Mouse (Mus musculus): ENCODE measurements at regions not wholly inside any gene's neighbourhood (a gene's known extent, or its start where the extent isn't known, plus 50 kb on each side); places are given as distances from the start of the nearest gene placed in this dataset.
A peak's percentile ranks its signal among the peaks of the same experiment; 100 is the strongest.

GRCm38 (mm10) chr8:46931267-46931666 lies 55.4 kb upstream of the Enpp6 start:
- no peak for TF ChIP-seq CTCF (IDR thresholded peaks at IDR 0.05)
- Histone ChIP-seq H3K27ac (no peak overlapping the region), H3K4me3 (no peak overlapping the region)
- no peak for DNase-seq (ENCODE audit: extremely low spot score in 1 of 2, low spot score in 2 of 2)
- intact Hi-C loops (cut with DNase I): loop anchor here (5.0 to 10.0 kb wide), 3 partner anchors 64 to 119 kb away; no protein-coding TSS in a partner anchor

DNA sequence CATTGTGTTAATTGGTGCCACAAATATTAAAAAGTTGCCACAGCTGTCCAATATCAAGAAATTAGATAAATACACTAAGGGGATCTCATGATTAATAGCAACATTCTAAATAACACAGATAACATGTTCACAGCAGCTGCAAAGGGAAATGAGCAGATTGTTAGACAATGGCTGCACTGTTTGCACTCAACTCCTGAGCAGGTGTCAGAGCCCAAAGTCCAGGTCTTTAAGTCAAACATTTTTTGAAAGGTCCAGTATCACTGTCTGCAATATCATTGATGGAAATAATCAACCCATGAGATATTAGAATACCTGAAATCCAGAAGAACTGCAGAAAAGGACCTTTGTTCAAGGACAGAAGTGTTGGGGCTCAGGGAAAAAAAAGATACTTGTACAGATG lies 53.4 kb upstream of the Enpp6 start:
- Histone ChIP-seq H3K4me3 (no peak overlapping the region), H3K27ac (no peak overlapping the region)
- intact Hi-C loops (cut with DNase I): loop anchor here (5.0 to 10.0 kb wide), 3 partner anchors 66 to 121 kb away; no protein-coding TSS in a partner anchor
- no peak for TF ChIP-seq CTCF (IDR thresholded peaks at IDR 0.05)
- no peak for DNase-seq (ENCODE audit: extremely low spot score in 1 of 2, low spot score in 2 of 2)

DNA sequence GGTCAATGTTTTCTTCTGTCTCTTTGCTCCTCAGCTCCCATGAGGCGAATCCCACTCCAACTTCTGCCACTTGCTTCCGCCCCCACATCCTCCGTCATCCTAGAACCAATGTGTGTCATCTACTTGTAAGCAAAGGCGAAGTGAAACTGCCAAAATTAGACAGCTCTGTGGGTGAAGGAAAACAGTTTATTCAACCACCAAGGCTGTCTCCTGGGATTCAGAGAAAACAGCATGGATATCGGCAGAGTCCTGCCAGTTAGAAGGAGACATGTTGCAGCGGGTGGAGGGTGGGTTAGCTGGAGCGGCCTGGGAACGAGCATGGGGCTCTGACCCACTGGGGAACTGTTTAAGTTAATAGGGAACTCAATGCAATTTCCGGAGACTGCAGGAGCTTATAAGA lies 52.4 kb upstream of the Enpp6 start:
- TF ChIP-seq CTCF (IDR thresholded peaks at IDR 0.05): no peak
- 0 out of 2 replicates have a peak overlapping the region, but pooled peaks have one; percentile 2 for H3K4me3 ChIP-seq
- H3K27ac ChIP-seq: peak overlapping the region; percentile 75
- peak; percentile 57 to 74 for DNase-seq (ENCODE audit: extremely low spot score in 1 of 2, low spot score in 2 of 2)
- intact Hi-C loops (cut with DNase I): loop anchor here (5.0 to 10.0 kb wide), 3 partner anchors 67 to 122 kb away; no protein-coding TSS in a partner anchor

GRCm38 (mm10) chr8:46934898-46935297 lies 51.8 kb upstream of the Enpp6 start:
- peak; percentile 50 to 56 for DNase-seq (ENCODE audit: extremely low spot score in 1 of 2, low spot score in 2 of 2)
- TF ChIP-seq CTCF (IDR thresholded peaks at IDR 0.05): peak; percentile 70
- Histone ChIP-seq H3K4me3 (no peak overlapping the region), H3K27ac (peak overlapping the region; percentile 75)
- intact Hi-C loops (cut with DNase I): loop anchor here (5.0 to 10.0 kb wide), 5 partner anchors 68 to 263 kb away; partner anchors contain the start of gene Irf2

DNA sequence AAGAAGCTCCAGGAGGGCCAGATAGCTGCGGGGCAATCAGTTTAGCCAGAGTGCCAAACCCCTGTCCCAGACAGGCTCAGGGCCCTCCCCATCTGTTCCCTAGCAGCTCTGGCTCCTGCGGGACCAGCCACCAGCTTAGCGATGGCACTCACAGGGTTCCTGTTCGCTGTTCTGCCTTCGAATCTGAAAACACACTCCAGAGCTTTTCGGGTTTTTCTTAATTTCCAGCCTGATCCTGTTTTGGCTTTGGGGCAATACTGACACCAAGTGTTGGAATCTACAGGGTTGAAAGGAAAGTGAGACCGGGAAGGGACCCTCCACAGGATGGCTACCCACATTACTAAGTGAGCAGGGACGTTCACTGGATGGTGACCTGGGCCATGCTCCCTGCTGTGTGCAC lies 50.6 kb upstream of the Enpp6 start:
- intact Hi-C loops (cut with DNase I): loop anchor here (5.0 to 10.0 kb wide), 3 partner anchors 91 to 264 kb away; partner anchors contain the start of gene Irf2
- TF ChIP-seq CTCF (IDR thresholded peaks at IDR 0.05): peak; percentile 55
- Histone ChIP-seq H3K27ac (0 out of 2 replicates have a peak overlapping the region, but pooled peaks have one; percentile 24), H3K4me3 (peak overlapping the region; percentile 23)
- peak in 1 of 2 experiments; percentile 20 for DNase-seq (ENCODE audit: extremely low spot score in 1 of 2, low spot score in 2 of 2)

Data from left cerebral cortex, adult 2 months (tissue).